Mouse (Mus musculus) mature B cell (primary cell): ENCODE data around the gene Camk1.

Source experiments
- in situ Hi-C: fragments of 300-500 bp; cut with MboI; formaldehyde crosslinking; loops from 2 replicates; pipeline ENCODE4 v1.14.3; 2019

Gene Camk1

GRCm38 (mm10) chr6:113343177-113344092, at the start of gene Camk1:
TSS of gene Camk1 (minus strand) at chr6:113343984.
- in situ Hi-C loops, result no loop called here

GRCm38 (mm10) chr6:113392387-113393071, 48.7 kb upstream of the Camk1 start:
- in situ Hi-C loops, result no loop called here

- in situ Hi-C loops, result no loop called here
These were observed 48.2 kb upstream of the Camk1 start for GRCm38 (mm10) chr6:113392015-113392386.

- in situ Hi-C loops, result no loop called here
These were observed 46.9 kb upstream of the Camk1 start for GRCm38 (mm10) chr6:113390715-113391114.

GRCm38 (mm10) chr6:113388960-113389359, 45.2 kb upstream of the Camk1 start, which contains the start of gene Ttll3:
TSS of gene Ttll3 (plus strand) at chr6:113389260.
- in situ Hi-C loops, result no loop called here

- in situ Hi-C loops, result no loop called here
These were observed 42.2 kb upstream of the Camk1 start for GRCm38 (mm10) chr6:113386025-113386424.

GRCm38 (mm10) chr6:113385160-113385714, 41.5 kb upstream of the Camk1 start:
- in situ Hi-C loops, result no loop called here

GRCm38 (mm10) chr6:113384351-113384927, 40.7 kb upstream of the Camk1 start:
- in situ Hi-C loops, result no loop called here

GRCm38 (mm10) chr6:113380480-113380879, 36.7 kb upstream of the Camk1 start:
- in situ Hi-C loops, result no loop called here

GRCm38 (mm10) chr6:113379246-113379645, 35.5 kb upstream of the Camk1 start:
- in situ Hi-C loops, result loop anchor here (5.0 kb wide), 1 partner anchor 52 kb away; the partner anchor contains the start of gene Ogg1

- in situ Hi-C loops, result loop anchor here (5.0 kb wide), 1 partner anchor 50 kb away; the partner anchor contains the start of gene Ogg1
These were observed 34.0 kb upstream of the Camk1 start, which contains the start of the genes Tada3 and Arpc4 for GRCm38 (mm10) chr6:113377496-113378385. TSS of gene Tada3 (minus strand) at chr6:113377883. TSS of gene Arpc4 (plus strand) at chr6:113378115.

- in situ Hi-C loops, result loop anchor here (5.0 kb wide), 1 partner anchor 50 kb away; the partner anchor contains the start of gene Ogg1
These were observed 33.4 kb upstream of the Camk1 start for GRCm38 (mm10) chr6:113377172-113377495.

GRCm38 (mm10) chr6:113373491-113373890, 29.7 kb upstream of the Camk1 start:
- in situ Hi-C loops, result no loop called here

GRCm38 (mm10) chr6:113370194-113370929, 26.6 kb upstream of the Camk1 start:
- in situ Hi-C loops, result no loop called here

- in situ Hi-C loops, result no loop called here
These were observed 24.8 kb upstream of the Camk1 start for GRCm38 (mm10) chr6:113368577-113368976.

- in situ Hi-C loops, result no loop called here
These were observed 24.3 kb upstream of the Camk1 start for GRCm38 (mm10) chr6:113368124-113368523.

GRCm38 (mm10) chr6:113367574-113367973, 23.8 kb upstream of the Camk1 start:
- in situ Hi-C loops, result no loop called here

- in situ Hi-C loops, result no loop called here
These were observed 22.9 kb upstream of the Camk1 start for GRCm38 (mm10) chr6:113366639-113367038.

GRCm38 (mm10) chr6:113364518-113365135, 20.8 kb upstream of the Camk1 start:
- in situ Hi-C loops, result no loop called here

- in situ Hi-C loops, result no loop called here
These were observed 18.5 kb upstream of the Camk1 start for GRCm38 (mm10) chr6:113362241-113362640.
